Comparison of ENCODE assay signal across 8 mouse cellular contexts in genomic region chr8:121850018-121850417, GRCm38 (mm10). TPM values are rescaled to one million over a fixed set of nuclear protein-coding genes. Genes with fewer than 3 reads are reported as not detected.
DNase-seq lines count a peak whose midpoint lies in the region; ATAC-seq lines count a peak whose summit lies in the region.

No protein-coding gene starts in this region.

- no peak overlapping the region for H3K4me3 ChIP-seq in intestine, embryonic 14.5 days (ENCODE audit: low read depth, low read length)
- H3K4me3 ChIP-seq in intestine, embryonic 15.5 days (replicated peaks): no peak overlapping the region
- no peak overlapping the region for H3K4me3 ChIP-seq in forebrain, embryonic 10.5 days

- H3K9me3 ChIP-seq in intestine, embryonic 14.5 days (ENCODE audit: control insufficient read depth, low read length): no peaks in the 10 kb centered on the region
- no peaks in the 10 kb centered on the region for H3K9me3 ChIP-seq in intestine, embryonic 15.5 days
- H3K9me3 ChIP-seq in forebrain, embryonic 10.5 days: no peaks in the 10 kb centered on the region

- no peaks in the 10 kb centered on the region for H3K4me1 ChIP-seq in intestine, embryonic 14.5 days (replicated peaks; ENCODE audit: control insufficient read depth, insufficient read depth, low read length)
- peaks cover 18% of the 10 kb centered on the region for H3K4me1 ChIP-seq in intestine, embryonic 15.5 days (replicated peaks)
- H3K4me1 ChIP-seq in forebrain, embryonic 10.5 days: peaks cover 30% of the 10 kb centered on the region

- intact Hi-C loops in heart, postnatal 25 days (cut with DNase I): loop anchor here (1.0 kb wide), 1 partner anchor 75 kb away; no protein-coding TSS in a partner anchor

- DNase-seq in intestine, embryonic 14.5 days (ENCODE audit: low spot score): peak; percentile 86
- DNase-seq in c-Kit-negative CD71-positive TER-119-positive erythroid progenitor cells, embryonic 14.5 days (ENCODE audit: low read depth, low spot score): peak; percentile 71
- peak; percentile 75 for DNase-seq in forebrain, embryonic 10.5 days (ENCODE audit: extremely low spot score, low spot score)
- peak; percentile 27 for DNase-seq in heart, postnatal 25 days (ENCODE audit: low spot score)
- peak; percentile 68 for DNase-seq in left cerebral cortex, adult 11 months (ENCODE audit: low spot score)
- DNase-seq in spleen, postnatal 10 days (ENCODE audit: low spot score in 2 of 2): peak; percentile 68 to 86

- WGBS in intestine, embryonic 14.5 days: 13% methylated on average over 6 of the region's 6 CpGs
- WGBS in intestine, embryonic 15.5 days: 17% methylated on average over 6 of the region's 6 CpGs
- WGBS in forebrain, embryonic 10.5 days: 14% methylated on average over 6 of the region's 6 CpGs

- H3K27me3 ChIP-seq in intestine, embryonic 14.5 days (replicated peaks; ENCODE audit: control insufficient read depth, insufficient read depth, low read length): 0 out of 2 replicates have a peak, but pooled peaks cover 3% of the 10 kb centered on the region
- H3K27me3 ChIP-seq in intestine, embryonic 15.5 days (replicated peaks): no peaks in the 10 kb centered on the region
- peaks cover 5% of the 10 kb centered on the region; the same call in 1 of the 2 replicates for H3K27me3 ChIP-seq in forebrain, embryonic 10.5 days (ENCODE audit: poor library complexity, severe bottlenecking)

- 0 out of 2 replicates have a peak, but pooled peaks have one; percentile 26 for ATAC-seq in intestine, embryonic 14.5 days (replicated peaks; ENCODE audit: low FRiP score, low TSS enrichment, low read depth)
- no peak for ATAC-seq in intestine, embryonic 15.5 days
- peak; percentile 55 for ATAC-seq in megakaryocyte, adult 5-6 weeks (ENCODE audit: poor library complexity, severe bottlenecking)

- H3K4me2 ChIP-seq in intestine, embryonic 14.5 days (ENCODE audit: low read length): no peak overlapping the region
- H3K4me2 ChIP-seq in intestine, embryonic 15.5 days (replicated peaks): no peak overlapping the region

- no peak overlapping the region for H3K9ac ChIP-seq in intestine, embryonic 14.5 days (ENCODE audit: low read length)
- H3K9ac ChIP-seq in intestine, embryonic 15.5 days: no peak overlapping the region

- no peak overlapping the region for H3K27ac ChIP-seq in intestine, embryonic 14.5 days (ENCODE audit: low read depth)
- H3K27ac ChIP-seq in intestine, embryonic 15.5 days: no peak overlapping the region
- H3K27ac ChIP-seq in forebrain, embryonic 10.5 days: peak overlapping the region; percentile 88; the same call in 1 of the 2 replicates

- H3K36me3 ChIP-seq in intestine, embryonic 14.5 days (ENCODE audit: control insufficient read depth, insufficient read depth, low read length): no peaks in the 10 kb centered on the region
- no peaks in the 10 kb centered on the region for H3K36me3 ChIP-seq in intestine, embryonic 15.5 days
- peaks cover 5% of the 10 kb centered on the region; the same call in 1 of the 2 replicates for H3K36me3 ChIP-seq in forebrain, embryonic 10.5 days (replicated peaks)

RNA-seq across cellular contexts. Expression of gene Klhdc4, which starts 20.6 kb away (rescaled TPM):
- 43.7 and 45.3 TPM in 2 replicates for polyA plus RNA-seq in intestine, embryonic 14.5 days (2014; fragmentation: Nextera tagmentation; extraction: Ambion mirVana)
- 33.6 and 41.1 TPM in 2 replicates for polyA plus RNA-seq in intestine, embryonic 15.5 days (2015; fragmentation: Nextera tagmentation; extraction: Ambion mirVana)
- 74.4 and 76.8 TPM in 2 replicates for polyA plus RNA-seq in forebrain, embryonic 10.5 days (2016; fragmentation: Nextera tagmentation; extraction: Ambion mirVana)
- 10 to 100 TPM; 13.4 to 14.1 TPM for total RNA-seq in heart, postnatal 25 days (2021)
- total RNA-seq in megakaryocyte, adult 5-6 weeks (2015): 12.7 and 17.2 TPM in 2 replicates
- total RNA-seq in megakaryocyte, adult 5-6 weeks (2017): 38.3 and 43.4 TPM in 2 replicates

RNA-seq across cellular contexts. Expression of gene Slc7a5, which starts 57.5 kb away (rescaled TPM):
- polyA plus RNA-seq in intestine, embryonic 14.5 days (2014; fragmentation: Nextera tagmentation; extraction: Ambion mirVana): 19.8 and 26.4 TPM in 2 replicates
- polyA plus RNA-seq in intestine, embryonic 15.5 days (2015; fragmentation: Nextera tagmentation; extraction: Ambion mirVana): 17.9 and 18.1 TPM in 2 replicates
- polyA plus RNA-seq in forebrain, embryonic 10.5 days (2016; fragmentation: Nextera tagmentation; extraction: Ambion mirVana): 27.4 and 30.5 TPM in 2 replicates
- total RNA-seq in heart, postnatal 25 days (2021): 1 to 10 TPM; 3.2 to 4.9 TPM
- 8.7 and 9.3 TPM in 2 replicates for total RNA-seq in megakaryocyte, adult 5-6 weeks (2015)
- 6.5 and 8.5 TPM in 2 replicates for total RNA-seq in megakaryocyte, adult 5-6 weeks (2017)

Comparison
In these comparisons a context has a peak if more than half of its experiments do, and no peak if none do; other contexts are left out.
1. DNase-seq: peak in every context shown above with its lines; median percentile 86 in intestine, embryonic 14.5 days; 77 in spleen, postnatal 10 days; 75 in forebrain, embryonic 10.5 days; 71 in c-Kit-negative CD71-positive TER-119-positive erythroid progenitor cells, embryonic 14.5 days; 68 in left cerebral cortex, adult 11 months; 27 in heart, postnatal 25 days.